Mouse (Mus musculus) spleen, postnatal 14 days (tissue): ENCODE measurements around the gene Sp100.
"Not testable (repeated sequence)": the region's sequence is repeated elsewhere in the genome, so short reads cannot be mapped to it uniquely, and the experiment has no call there.

Source experiments
- DNase-seq, 2 experiments: peaks; one replicate each; pipeline ENCODE4 v3.0.0; 2021 to 2022; ENCODE audit warnings: low spot score in 2 of 2

Gene Sp100

DNA sequence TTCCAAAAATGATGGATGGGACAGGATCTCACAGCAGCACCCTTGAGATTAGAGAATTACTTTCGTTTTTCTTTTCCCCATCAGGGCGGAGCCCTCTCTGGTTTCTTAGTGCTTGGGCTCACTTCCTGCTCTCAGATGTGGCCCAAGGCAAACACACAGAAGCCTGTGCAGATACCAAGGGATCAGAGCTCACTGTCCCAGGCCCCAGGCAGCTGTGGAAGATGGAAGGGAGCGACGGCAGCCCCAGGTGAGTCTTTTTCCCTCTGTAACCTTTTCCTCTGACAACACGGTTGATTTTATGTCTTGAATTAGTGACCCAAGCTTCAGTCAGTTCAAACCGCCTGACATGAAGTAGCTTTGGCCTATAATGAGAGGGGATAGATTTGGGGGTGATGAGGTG lies at the start of gene Sp100:
Gene Sp100, plus strand, starts transcription at position 108 of the 400 bp plus-strand sequence.
- peak in 1 of 2 experiments; percentile 18 for DNase-seq

DNA sequence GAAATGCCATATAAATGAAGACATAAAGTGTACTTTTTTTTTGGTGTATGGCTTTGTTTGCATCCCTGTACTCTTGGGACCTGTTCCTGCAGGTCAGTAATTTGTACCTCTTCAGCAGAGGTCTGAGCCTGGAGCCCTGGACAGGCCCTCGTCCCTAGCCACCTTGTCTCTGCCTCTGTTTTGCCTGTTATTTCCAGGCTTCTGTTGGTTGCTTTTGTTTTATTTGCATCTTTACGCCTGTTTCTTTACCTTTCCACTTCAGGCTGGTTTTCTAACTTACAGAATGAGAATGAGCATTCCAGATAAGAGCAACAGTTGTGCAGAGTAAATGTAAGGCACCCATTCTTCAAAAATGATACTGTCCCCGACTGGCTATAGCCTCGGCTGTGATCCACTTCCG lies 49.7 kb upstream of the Sp100 start, which contains the start of gene Sp140:
Gene Sp140, plus strand, starts transcription at position 301 of the 400 bp plus-strand sequence.
- DNase-seq = not testable (repeated sequence)

DNA sequence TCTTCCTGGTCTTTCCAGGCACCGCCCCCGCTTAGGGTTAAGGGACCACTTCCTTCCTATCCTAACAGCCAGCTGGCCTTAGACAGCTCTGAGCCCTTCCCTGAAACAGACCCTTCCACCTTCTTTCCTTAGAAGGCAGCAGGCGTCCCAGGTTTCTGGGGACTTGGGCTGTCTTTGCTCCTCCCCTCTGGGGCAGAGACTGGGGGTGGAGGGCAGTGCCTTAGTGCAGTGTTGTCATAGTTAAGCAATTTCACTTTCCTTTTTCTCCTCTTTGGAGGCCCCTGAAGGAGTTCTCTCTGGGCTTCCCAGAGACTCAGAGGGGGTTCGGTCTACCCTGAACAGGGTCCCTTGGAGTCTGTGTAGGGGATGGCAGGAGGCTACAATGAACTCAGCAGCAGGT lies 49.0 kb upstream of the Sp100 start:
- DNase-seq = peak; percentile 27 to 40

DNA sequence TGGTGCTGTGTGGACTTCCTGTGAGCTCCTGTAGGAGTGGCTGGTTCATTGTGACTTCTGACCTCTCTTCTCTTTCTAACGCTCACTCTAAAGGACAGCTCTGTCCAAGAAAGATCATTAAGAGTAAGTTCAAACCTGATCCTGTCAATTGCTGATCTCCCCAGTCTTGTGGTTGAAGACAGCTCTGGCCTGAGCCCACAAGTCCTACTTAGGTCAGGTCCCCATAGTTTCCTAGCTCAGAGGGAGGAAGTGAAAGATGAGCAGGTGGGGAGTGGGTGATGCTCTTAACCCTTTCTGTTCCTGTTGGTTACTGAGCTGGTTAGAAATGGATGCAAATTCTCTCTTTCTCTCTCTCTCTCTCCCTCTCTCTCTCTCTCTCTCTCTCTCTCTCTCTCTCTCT lies 45.4 kb upstream of the Sp100 start:
- not testable (repeated sequence) for DNase-seq

DNA sequence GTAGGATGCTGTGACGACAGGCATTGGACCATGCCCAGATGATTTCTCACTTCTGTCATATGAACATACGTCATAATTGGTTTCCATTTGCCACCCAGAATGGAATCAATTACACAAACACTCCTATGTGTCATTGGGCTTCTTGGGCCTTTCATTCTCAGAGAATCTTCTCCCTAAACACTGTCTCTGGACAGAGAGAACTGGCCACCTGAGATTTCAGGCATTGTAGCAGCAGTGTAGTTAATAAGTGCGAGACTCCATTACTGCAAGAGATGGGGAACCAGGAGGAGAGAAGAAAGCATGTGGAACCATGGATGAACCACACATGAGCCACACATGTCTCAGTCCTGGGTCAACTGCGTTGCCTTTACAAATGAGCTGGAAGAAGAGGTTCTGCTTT lies 41.4 kb upstream of the Sp100 start:
- not testable (repeated sequence) for DNase-seq

DNA sequence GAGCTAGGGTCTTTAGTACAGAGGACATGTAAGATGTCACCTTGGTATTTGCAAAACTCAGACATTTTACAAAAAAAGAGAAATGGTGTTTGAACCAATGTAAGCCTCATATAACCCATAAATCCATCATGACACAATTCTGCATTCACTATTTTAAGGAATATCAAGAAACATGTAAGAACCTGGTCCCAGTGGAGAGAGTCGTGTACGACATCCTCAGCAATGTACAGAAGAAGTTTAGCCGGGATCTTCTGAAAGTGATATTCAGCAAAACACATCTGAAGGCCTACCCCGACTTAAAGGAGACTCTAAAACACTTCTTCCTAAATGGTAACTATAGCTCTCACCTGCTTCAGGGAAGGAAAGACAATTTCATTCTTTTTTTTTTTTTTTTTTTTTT lies 39.2 kb upstream of the Sp100 start:
- DNase-seq = not testable (repeated sequence)

DNA sequence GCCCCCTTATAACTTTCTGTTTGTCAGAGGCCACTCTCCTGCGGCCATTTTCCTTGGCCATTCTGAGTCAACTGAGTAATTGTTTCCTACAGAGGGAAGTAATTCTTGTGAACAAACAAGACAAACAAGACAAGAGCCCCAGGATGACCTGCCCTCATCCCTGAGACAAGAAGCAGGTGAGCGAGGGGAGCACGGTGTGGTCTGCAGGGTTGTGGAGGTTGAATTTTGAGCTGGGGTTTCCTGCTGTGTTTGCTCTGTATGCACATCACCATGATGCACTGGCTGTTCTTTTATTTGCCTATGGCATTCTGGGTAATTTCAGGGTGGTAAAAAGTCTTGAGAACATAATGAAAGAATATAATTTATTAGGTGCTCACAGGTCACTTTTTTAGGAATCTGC lies 34.7 kb upstream of the Sp100 start:
- DNase-seq = not testable (repeated sequence)

DNA sequence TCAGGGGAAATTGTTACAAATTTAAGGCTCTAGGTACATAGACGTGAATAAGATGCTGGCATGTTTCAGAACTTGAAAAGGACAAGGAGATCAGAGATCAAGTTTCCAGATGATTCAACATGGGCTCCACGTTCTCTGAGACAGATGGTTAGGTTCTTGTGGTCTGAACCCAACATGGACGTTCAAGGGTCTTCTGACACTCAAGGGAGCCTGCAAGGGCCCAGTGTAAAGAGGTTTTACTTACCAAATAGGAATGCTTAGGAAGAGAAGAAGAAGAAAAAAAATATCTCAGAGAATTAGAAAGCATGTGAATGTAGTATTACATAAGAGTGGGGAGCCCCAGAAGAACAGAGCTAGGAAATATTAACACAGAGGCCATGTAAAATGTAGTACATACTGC lies 34.0 kb upstream of the Sp100 start:
- DNase-seq = not testable (repeated sequence)

DNA sequence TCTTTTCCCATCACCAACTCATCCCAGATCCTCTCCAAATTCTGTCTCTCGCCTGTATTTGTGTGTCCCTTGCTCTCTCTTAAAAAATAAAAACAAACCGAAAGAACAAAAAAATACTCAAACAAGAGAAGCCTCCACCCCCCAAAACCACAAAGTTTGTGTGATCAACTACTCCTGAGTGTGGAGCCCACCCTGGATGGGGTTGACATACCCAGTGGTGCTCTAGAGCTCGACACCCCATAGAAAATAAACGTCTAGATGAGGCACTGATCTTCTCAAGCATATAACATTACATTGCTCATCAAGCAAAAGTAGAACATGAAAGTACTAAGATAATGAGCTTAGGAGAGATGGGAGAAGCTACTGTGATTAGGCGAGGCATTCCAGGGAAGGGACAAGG lies 32.6 kb upstream of the Sp100 start:
- not testable (repeated sequence) for DNase-seq

DNA sequence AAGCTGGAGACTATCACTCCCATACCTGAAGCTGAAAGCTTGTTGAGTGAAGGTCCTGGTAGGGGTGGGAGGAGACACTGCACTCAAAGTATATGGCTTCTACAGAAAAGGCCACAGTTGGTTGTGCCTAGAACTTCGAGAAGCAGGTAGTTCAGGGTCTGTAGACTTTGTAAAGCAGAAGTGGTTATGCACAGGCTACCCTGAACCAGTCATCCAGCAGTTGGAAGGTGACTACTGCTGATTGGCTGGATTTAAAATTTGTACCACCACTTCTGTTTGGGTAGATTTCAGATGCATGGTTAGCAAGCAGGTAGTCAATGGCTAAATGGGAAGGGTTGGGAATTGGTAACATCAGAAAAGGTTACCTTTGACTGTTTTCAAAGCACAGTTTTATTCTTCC lies 31.1 kb upstream of the Sp100 start:
- not testable (repeated sequence) for DNase-seq

DNA sequence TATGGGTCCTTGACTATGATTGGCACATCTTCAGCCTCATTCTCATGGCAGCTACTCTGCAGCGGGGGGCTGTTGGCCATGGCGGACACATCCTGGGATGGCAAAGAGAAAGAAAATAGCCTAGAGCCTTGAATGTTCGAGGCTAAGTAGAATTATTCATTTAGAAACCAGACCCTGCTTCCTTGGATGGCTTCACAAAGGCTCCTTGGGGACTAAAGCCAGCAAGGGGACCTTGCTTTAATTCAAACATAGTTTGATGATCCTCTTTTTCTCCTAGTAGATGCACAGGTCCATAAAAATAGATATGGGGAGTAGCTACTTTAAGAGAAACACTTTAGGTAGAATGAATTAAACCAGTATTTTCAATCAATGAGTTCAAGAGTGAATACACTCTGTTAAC lies 12.9 kb upstream of the Sp100 start:
- DNase-seq = not testable (repeated sequence)

DNA sequence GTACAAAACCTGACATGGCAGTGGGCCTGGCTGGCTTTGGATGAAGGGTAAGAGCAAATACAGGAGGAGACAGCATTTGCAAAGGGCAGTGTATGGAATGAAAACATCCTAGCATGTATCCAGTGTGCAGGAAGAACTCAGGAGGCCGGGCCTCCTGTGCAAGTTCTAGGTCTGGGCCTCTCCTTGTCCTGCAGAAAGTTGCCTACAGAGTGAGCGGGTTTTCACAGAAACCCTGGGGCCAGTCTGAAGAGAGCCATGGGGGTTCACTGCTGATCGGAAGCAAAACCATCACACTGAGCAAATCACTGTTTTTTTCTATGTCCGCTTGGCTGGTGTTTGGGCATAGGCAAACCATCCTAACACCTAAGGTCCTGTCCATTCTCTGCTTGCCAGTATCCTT lies 11.6 kb upstream of the Sp100 start:
- DNase-seq = peak in 1 of 2 experiments; percentile 35

DNA sequence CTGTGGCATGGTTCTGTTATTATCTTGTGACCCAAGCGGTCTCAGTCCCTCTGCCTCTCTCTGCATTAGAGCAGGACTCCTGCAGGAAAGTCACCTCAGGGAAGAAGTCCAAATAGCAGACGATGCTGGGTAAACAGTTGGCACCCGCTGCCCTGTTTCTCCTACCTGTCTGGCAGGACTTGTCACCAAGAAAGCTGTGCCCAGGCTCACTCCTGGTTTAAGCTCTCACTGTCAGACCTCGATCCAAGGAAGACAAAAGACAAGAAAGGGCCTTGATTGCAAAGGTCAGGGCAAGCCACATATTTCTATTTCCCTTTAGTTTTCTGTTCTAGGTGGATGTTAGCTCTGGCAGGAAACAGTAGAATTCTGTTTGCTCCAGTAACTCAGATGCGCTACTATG lies 736 bp downstream of the Sp100 start:
- not testable (repeated sequence) for DNase-seq

DNA sequence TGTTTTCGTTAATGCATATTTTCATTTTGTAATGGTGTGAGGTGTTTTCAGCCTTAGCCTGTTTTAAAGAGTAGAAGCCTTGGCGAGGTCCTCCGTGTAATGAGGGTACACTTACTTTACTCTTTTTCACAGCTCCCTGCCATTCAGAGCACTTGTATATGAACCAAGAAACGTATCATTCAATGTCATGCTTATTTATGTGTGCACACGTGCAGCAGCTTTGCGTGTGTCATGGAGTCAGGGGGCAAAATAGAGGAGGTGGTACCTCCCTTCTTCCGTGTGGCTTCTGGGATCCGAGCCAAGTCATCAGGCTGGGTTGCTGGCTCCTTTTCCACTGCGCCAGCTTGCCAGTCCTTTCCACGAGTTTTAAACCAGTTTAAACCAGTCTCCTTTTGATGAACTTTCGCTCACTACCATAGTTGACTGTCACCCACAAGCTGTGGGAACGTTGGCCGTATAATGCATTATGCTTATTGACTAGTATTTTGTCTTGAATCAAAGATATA lies 2.0 kb downstream of the Sp100 start:
- DNase-seq = not testable (repeated sequence)

DNA sequence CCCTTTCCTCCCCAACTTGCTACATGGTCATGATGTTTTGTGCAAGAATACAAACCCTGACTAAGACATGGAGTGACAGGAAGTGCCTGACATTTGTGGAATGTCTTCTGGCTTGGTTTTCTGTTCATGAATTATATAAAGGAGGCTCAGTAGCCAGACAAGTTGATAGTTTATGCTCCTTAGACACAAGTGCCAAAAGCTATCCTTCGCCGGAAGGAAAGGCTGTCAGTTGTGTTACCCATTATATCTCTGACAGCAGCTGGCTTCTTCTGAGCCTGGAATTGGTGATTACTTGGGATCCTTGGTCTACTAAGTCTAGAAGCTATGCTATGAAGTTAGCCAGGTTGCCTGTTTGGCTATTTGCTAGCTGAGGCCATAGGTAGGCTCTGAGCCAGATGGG lies 7.4 kb downstream of the Sp100 start:
- DNase-seq = not testable (repeated sequence)

DNA sequence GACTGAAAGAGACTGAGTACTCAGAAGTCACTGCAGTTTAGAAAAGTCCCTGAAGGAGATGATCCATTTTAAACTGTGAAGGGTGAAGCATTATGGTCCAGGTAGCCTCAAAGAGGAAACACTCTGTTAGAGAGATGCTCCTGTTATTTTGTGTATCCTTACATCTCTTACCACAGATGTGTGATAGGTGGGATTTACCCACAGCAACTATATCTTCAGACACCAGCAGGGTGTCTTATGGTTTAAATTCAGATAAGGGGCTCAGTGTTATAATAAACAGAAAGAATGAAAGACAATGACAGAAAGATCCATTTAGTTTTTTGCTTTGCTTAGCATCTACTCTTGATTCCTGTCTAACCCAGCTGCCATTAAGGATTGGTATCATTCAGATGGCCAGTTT lies 14.5 kb downstream of the Sp100 start:
- DNase-seq = no peak

DNA sequence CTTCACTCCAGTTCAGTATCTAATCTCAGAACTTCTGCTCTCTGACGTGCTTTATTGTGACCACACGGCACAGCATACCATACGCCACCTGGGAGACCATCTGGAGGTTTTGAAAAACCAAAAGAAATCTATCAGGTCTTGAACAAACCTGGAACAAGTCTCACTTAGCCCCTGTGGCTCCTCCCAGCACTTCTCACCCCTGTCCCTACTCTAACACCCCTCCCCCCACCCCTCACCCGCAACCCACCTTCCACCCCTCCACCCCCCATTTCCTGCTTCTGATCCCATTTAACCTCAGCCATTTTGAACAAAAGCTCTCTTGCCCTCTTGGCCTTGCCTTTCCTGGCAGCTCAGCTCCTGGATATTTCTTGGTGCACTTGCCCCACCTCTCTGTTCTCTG lies 30.4 kb downstream of the Sp100 start:
- DNase-seq = no peak

DNA sequence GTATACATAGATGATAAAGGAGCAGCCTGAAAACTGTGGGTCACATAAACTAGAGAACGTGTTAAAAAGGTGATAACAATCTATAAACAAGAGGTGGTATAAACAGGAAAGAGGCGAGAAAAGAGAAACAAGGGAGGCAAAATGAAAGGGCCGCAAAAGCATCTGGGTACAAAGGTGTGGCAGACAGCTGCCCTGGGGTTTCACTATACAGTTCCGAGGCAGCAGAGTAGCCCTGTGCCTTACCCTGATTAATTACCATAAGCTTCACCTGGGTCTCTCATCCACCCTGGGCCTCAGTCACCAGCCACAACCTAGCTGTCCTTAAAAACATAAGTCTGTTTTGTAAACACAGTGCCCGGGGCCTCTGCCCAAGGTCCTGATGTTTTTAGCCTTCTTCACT lies 36.9 kb downstream of the Sp100 start:
- no peak for DNase-seq

DNA sequence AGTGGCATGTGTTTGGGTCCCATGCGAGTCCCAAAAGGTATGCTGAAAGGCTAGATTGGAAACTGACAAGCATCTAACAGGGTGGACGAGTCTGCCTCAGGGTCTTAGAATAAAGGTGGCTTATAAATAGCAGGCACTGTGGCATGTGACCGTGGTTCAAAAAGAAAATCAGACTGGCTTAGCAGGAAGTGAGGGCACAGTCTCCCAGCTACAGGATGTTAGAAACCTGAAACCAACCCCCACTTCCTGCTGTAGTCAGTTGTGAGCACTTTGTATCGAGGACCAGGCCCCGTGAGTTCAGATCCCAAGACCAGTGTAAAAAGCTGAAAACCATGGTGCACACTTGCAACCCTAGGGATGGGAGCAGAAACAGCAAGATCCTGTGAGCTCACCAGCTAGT lies 37.6 kb downstream of the Sp100 start:
- peak in 1 of 2 experiments; percentile 9 for DNase-seq

DNA sequence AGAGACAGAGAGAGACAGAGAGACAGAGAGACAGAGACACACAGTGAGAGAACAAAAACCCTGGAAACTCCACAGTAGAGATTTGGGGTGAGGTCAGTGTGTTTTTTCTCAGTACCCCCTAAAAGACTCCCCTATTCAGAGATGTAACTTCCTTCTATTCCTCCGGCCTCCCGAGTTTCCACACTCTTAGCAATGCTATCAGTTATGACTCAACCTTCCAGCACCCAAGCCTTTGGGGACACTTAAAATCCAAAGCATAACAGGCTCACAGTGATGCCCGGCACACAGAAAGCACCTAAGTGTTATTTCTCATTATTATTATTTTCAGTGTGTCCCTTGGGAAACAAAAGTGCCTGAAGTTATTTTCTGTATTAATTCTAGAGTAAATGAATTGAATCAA lies 40.8 kb downstream of the Sp100 start:
- DNase-seq = no peak

DNA sequence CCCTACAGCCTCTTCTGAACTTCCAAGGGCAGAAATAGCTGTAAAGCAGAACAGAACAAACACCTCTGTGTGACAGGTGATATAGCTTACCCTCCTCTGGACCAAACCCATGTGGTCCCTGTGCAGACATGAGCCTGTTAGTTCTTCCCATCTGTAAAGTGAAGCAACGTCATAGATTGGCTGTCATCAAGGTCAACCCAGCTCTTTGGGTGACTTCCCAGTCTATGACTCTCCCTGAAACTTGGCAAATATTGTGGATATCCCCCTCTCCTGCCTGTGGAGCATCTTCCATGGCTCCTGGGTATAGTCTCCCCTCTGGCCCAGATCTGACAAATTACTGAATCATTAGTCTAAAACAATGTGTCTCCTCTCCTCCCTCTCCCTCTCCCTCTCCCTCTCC lies 42.5 kb downstream of the Sp100 start:
- DNase-seq = no peak

DNA sequence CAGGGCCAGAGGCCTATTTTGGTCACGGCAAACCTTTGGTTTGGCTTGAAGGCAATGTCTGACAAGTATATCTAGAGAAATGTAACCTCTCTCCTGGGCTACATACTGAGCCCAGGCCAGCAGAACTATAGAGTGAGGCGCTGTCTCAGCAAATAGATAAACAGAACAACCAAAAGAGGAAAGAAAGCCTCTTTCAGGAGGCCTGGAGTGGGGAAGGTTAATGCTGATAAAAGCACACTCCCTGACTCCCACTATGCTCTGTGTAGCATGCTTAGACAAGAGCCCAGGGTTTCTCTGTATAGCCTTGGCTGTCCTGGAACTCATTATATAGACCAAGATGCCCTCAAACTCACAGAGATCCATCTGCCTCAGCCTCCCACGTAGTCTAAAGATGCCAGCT lies 43.5 kb downstream of the Sp100 start:
- DNase-seq = no peak

DNA sequence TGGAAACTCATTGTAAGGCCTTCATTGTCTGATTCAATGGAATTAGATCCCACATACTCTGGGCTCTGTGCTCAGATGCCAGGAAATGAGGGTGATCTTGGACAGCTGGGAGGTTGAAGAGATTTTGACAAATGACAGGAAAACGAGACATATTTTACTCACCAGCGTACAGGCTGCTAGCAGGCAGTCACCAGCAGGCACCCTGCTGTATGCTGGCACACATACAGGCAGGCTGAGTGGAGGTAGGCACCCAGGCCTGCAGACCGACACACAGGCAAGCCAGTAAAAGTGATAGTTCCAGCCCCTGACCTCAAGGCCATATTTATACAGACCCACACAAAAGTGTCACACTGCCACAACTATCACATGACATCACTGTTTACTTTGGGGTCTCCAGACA lies 45.9 kb downstream of the Sp100 start:
- DNase-seq = no peak

DNA sequence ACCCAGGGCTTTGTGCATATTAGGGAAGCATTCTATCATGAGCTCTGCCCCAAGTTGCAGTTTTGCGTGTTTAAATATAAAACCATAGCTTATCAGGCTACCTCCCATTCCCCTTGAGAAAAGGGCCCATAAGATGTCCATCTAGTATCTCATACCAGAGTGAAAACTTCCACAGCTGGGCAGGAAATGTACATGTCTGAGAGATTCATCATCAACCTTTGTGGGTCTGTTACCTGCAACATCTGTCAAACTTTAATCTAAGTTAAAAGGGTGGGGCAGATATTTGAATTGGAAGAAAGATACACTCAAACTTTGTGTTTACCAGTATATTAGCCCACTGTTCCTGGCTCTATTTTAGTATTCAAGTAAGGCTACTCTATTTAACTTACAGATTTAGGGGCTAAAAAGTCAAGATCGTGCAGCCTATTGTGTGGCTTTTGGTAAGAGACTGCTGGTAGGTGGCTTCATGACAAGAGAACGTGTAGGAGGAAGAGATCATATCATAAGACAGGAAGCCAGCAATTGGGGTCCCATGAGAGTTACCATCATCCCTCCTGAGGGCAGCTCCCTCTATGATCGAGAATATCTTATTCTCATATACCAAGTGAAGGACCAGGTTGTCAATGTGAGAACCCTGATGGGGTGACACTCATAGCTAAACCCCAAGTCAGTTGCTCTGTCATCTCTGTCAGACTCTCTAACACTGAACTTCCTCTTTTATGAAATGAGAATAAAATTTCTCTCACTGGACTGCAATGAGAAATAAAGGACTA lies 48.1 kb downstream of the Sp100 start:
- DNase-seq = no peak
